Mouse (Mus musculus) heart, embryonic 10.5 days (tissue): Measurements from ENCODE around the gene Lingo4. TPM values are rescaled to one million over a fixed set of nuclear protein-coding genes. Genes with fewer than 3 reads are reported as not detected.

Source experiments
- DNase-seq: peaks from one replicate; pipeline ENCODE4 v3.0.0-alpha.2; 2017; ENCODE audit warnings: low spot score
- H3K27ac ChIP-seq: fragments of 300-500 bp; sonication (generic); 2 replicates; pipeline ENCODE4 v1.5.1; 2016; ENCODE audit warnings: mild to moderate bottlenecking
- H3K27me3 ChIP-seq: fragments of 300-500 bp; sonication (generic); 2 replicates; pipeline ENCODE4 v1.6.1; 2016; ENCODE audit warnings: mild to moderate bottlenecking; ENCODE audit not compliant: poor library complexity, insufficient read depth, severe bottlenecking
- H3K36me3 ChIP-seq: fragments of 300-500 bp; sonication (generic); 2 replicates; pipeline ENCODE4 v1.6.1; 2016; ENCODE audit warnings: mild to moderate bottlenecking, moderate library complexity
- H3K4me1 ChIP-seq: fragments of 300-500 bp; sonication (generic); 2 replicates; pipeline ENCODE4 v1.6.1; 2016; ENCODE audit warnings: mild to moderate bottlenecking
- H3K4me3 ChIP-seq: fragments of 300-500 bp; sonication (generic); 2 replicates; pipeline ENCODE4 v1.5.1; 2016; ENCODE audit warnings: mild to moderate bottlenecking, moderate library complexity
- H3K9me3 ChIP-seq: fragments of 300-500 bp; sonication (generic); 2 replicates; pipeline ENCODE4 v1.6.1; 2016; ENCODE audit warnings: mild to moderate bottlenecking, moderate library complexity
- WGBS: fragments of 180-500 bp; shearing (Covaris S2); methylation state at CpG from one replicate; pipeline ENCODE4 v1.1.7; 2016; 5-methylcytosine and 5-hydroxymethylcytosine counted together
- polyA plus RNA-seq: library from polyadenylated mRNA; unstranded; fragments of >200 nt; fragmentation: Nextera tagmentation; extraction: Ambion mirVana; gene quantifications from 2 replicates; pipeline ENCODE4 v1.2.1, GENCODE M21; 2016

Lingo4 gene
- polyA plus RNA-seq, 1 experiment from 2014 or later = not detected

- H3K27ac ChIP-seq = peak overlapping the region; percentile 56; the same call in 1 of the 2 replicates
- peak overlapping the region; percentile 50 for H3K4me3 ChIP-seq
- no peaks in the 10 kb centered on the region for H3K9me3 ChIP-seq
- DNase-seq = no peak
- WGBS = 0% methylated on average over 5 of the region's 5 CpGs
- peaks cover 33% of the 10 kb centered on the region for H3K4me1 ChIP-seq
- no peaks in the 10 kb centered on the region for H3K36me3 ChIP-seq
- peaks cover 66% of the 10 kb centered on the region for H3K27me3 ChIP-seq
These were observed 24.7 kb upstream of the Lingo4 start for GRCm38 (mm10) chr3:94373597-94374011.

GRCm38 (mm10) chr3:94374636-94375035 is 23.7 kb upstream of the Lingo4 start:
- Histone ChIP-seq H3K27me3 (peaks cover 72% of the 10 kb centered on the region), H3K4me1 (peaks cover 33% of the 10 kb centered on the region), H3K4me3 (no peak overlapping the region), H3K27ac (no peak overlapping the region), H3K9me3 (no peaks in the 10 kb centered on the region), H3K36me3 (no peaks in the 10 kb centered on the region)
- no peak for DNase-seq

GRCm38 (mm10) chr3:94375146-94375545 is 23.2 kb upstream of the Lingo4 start:
- Histone ChIP-seq H3K4me1 (peaks cover 38% of the 10 kb centered on the region), H3K4me3 (no peak overlapping the region), H3K36me3 (no peaks in the 10 kb centered on the region), H3K27ac (no peak overlapping the region), H3K9me3 (no peaks in the 10 kb centered on the region), H3K27me3 (peaks cover 72% of the 10 kb centered on the region)
- DNase-seq = no peak
- WGBS = 55% methylated on average over 2 of the region's 2 CpGs

- Histone ChIP-seq H3K27ac (no peak overlapping the region), H3K4me3 (no peak overlapping the region), H3K27me3 (peaks cover 72% of the 10 kb centered on the region), H3K36me3 (no peaks in the 10 kb centered on the region), H3K4me1 (peaks cover 41% of the 10 kb centered on the region), H3K9me3 (no peaks in the 10 kb centered on the region)
- no peak for DNase-seq
- WGBS = 41% methylated on average over 5 of the region's 5 CpGs
These were observed 22.5 kb upstream of the Lingo4 start for GRCm38 (mm10) chr3:94375861-94376260.

GRCm38 (mm10) chr3:94377028-94377923 is 21.0 kb upstream of the Lingo4 start:
- Histone ChIP-seq H3K4me1 (peaks cover 34% of the 10 kb centered on the region), H3K27ac (no peak overlapping the region), H3K36me3 (no peaks in the 10 kb centered on the region), H3K27me3 (peaks cover 64% of the 10 kb centered on the region), H3K9me3 (no peaks in the 10 kb centered on the region), H3K4me3 (no peak overlapping the region)
- WGBS = 10% methylated on average over 13 of the region's 13 CpGs
- DNase-seq = no peak

- WGBS = 19% methylated on average over 9 of the region's 9 CpGs
- Histone ChIP-seq H3K4me1 (peaks cover 15% of the 10 kb centered on the region), H3K4me3 (no peak overlapping the region), H3K27ac (no peak overlapping the region), H3K27me3 (peaks cover 38% of the 10 kb centered on the region), H3K36me3 (no peaks in the 10 kb centered on the region), H3K9me3 (no peaks in the 10 kb centered on the region)
- no peak for DNase-seq
These were observed 18.3 kb upstream of the Lingo4 start for GRCm38 (mm10) chr3:94379831-94380510.

- H3K4me1 ChIP-seq = peaks cover 10% of the 10 kb centered on the region
- DNase-seq = no peak
- no peak overlapping the region for H3K4me3 ChIP-seq
- H3K27ac ChIP-seq = no peak overlapping the region
- 65% methylated on average over 5 of the region's 5 CpGs for WGBS
- H3K27me3 ChIP-seq = peaks cover 17% of the 10 kb centered on the region
- no peaks in the 10 kb centered on the region for H3K9me3 ChIP-seq
- H3K36me3 ChIP-seq = no peaks in the 10 kb centered on the region
These were observed 16.0 kb upstream of the Lingo4 start for GRCm38 (mm10) chr3:94382308-94382707.

- 62% methylated on average over 3 of the region's 3 CpGs for WGBS
- no peaks in the 10 kb centered on the region for H3K9me3 ChIP-seq
- peaks cover 14% of the 10 kb centered on the region; the same call in 1 of the 2 replicates for H3K27me3 ChIP-seq
- no peak overlapping the region for H3K27ac ChIP-seq
- no peaks in the 10 kb centered on the region for H3K36me3 ChIP-seq
- H3K4me3 ChIP-seq = no peak overlapping the region
- 0 out of 2 replicates have a peak, but pooled peaks cover 8% of the 10 kb centered on the region for H3K4me1 ChIP-seq
- no peak for DNase-seq
These were observed 14.8 kb upstream of the Lingo4 start for GRCm38 (mm10) chr3:94383476-94383875.

GRCm38 (mm10) chr3:94386671-94387070 is 11.6 kb upstream of the Lingo4 start:
- no peak for DNase-seq
- no peak overlapping the region for H3K27ac ChIP-seq
- no peaks in the 10 kb centered on the region for H3K9me3 ChIP-seq
- no peaks in the 10 kb centered on the region for H3K4me1 ChIP-seq
- H3K4me3 ChIP-seq = no peak overlapping the region
- WGBS = 51% methylated on average over 4 of the region's 4 CpGs
- no peaks in the 10 kb centered on the region for H3K36me3 ChIP-seq
- H3K27me3 ChIP-seq = peaks cover 8% of the 10 kb centered on the region; the same call in 1 of the 2 replicates

GRCm38 (mm10) chr3:94387391-94387790 is 10.9 kb upstream of the Lingo4 start:
- no peaks in the 10 kb centered on the region for H3K9me3 ChIP-seq
- peaks cover 8% of the 10 kb centered on the region; the same call in 1 of the 2 replicates for H3K27me3 ChIP-seq
- no peaks in the 10 kb centered on the region for H3K4me1 ChIP-seq
- WGBS = 86% methylated on average over 10 of the region's 10 CpGs
- no peak overlapping the region for H3K27ac ChIP-seq
- no peak for DNase-seq
- no peak overlapping the region for H3K4me3 ChIP-seq
- no peaks in the 10 kb centered on the region for H3K36me3 ChIP-seq

- 68% methylated on average over 5 of the region's 5 CpGs for whole genome bisulfite sequencing
- H3K36me3 ChIP-seq = no peaks in the 10 kb centered on the region
- no peak for DNase-seq
- H3K27ac ChIP-seq = no peak overlapping the region
- H3K9me3 ChIP-seq = no peaks in the 10 kb centered on the region
- H3K27me3 ChIP-seq = peaks cover 8% of the 10 kb centered on the region; the same call in 1 of the 2 replicates
- H3K4me1 ChIP-seq = no peaks in the 10 kb centered on the region
- H3K4me3 ChIP-seq = no peak overlapping the region
These were observed 10.3 kb upstream of the Lingo4 start for GRCm38 (mm10) chr3:94388047-94388446.

- no peaks in the 10 kb centered on the region for H3K9me3 ChIP-seq
- DNase-seq = peak; percentile 66
- peaks cover 8% of the 10 kb centered on the region; the same call in 1 of the 2 replicates for H3K27me3 ChIP-seq
- H3K27ac ChIP-seq = no peak overlapping the region
- no peaks in the 10 kb centered on the region for H3K36me3 ChIP-seq
- WGBS = 89% methylated on average over 16 of the region's 16 CpGs
- no peaks in the 10 kb centered on the region for H3K4me1 ChIP-seq
- no peak overlapping the region for H3K4me3 ChIP-seq
These were observed 8.9 kb upstream of the Lingo4 start for GRCm38 (mm10) chr3:94389420-94389819.

- Histone ChIP-seq H3K9me3 (no peaks in the 10 kb centered on the region), H3K27me3 (peaks cover 8% of the 10 kb centered on the region; the same call in 1 of the 2 replicates), H3K4me3 (no peak overlapping the region), H3K4me1 (no peaks in the 10 kb centered on the region), H3K36me3 (no peaks in the 10 kb centered on the region), H3K27ac (no peak overlapping the region)
- peak; percentile 52 for DNase-seq
- WGBS = 76% methylated on average over 5 of the region's 5 CpGs
These were observed 7.3 kb upstream of the Lingo4 start for GRCm38 (mm10) chr3:94391001-94391400.
